Mouse (Mus musculus) gastrocnemius, adult 8-10 months (tissue): ENCODE data around the gene Kdm7a. TPM values are rescaled to one million over a fixed set of nuclear protein-coding genes. Genes with fewer than 3 reads are reported as not detected.

ENCODE experiments used
- DNase-seq, 2 experiments: peaks; one replicate each; pipeline ENCODE4 v3.0.0; 2022; ENCODE audit warnings: low spot score in 2 of 2
- total RNA-seq, 4 experiments: library from RNA; stranded (reverse); gene quantifications; 2 replicates each; pipeline ENCODE4 v1.2.4; 2022

Gene Kdm7a
- 10 to 100 TPM; 26.3 to 34.3 (median 28.9) TPM for total RNA-seq

- peak; percentile 80 to 88 for DNase-seq
Measured at GRCm38 (mm10) chr6:39206581-39207461, at the start of gene Kdm7a. Gene Kdm7a (minus strand): TSS chr6:39206789.

GRCm38 (mm10) chr6:39255271-39255670 lies 48.7 kb upstream of the Kdm7a start:
- DNase-seq: no peak

- DNase-seq: no peak
Measured at GRCm38 (mm10) chr6:39250055-39250454, 43.5 kb upstream of the Kdm7a start.

GRCm38 (mm10) chr6:39249176-39249770 lies 42.7 kb upstream of the Kdm7a start:
- DNase-seq: no peak

- peak in 1 of 2 experiments; percentile 9 for DNase-seq
Measured at GRCm38 (mm10) chr6:39244066-39244465, 37.5 kb upstream of the Kdm7a start.

- DNase-seq: no peak
Measured at GRCm38 (mm10) chr6:39243511-39243961, 36.9 kb upstream of the Kdm7a start.

GRCm38 (mm10) chr6:39242718-39243471 lies 36.3 kb upstream of the Kdm7a start:
- DNase-seq: peak; percentile 32 to 52

- DNase-seq: peak in 1 of 2 experiments; percentile 13
Measured at GRCm38 (mm10) chr6:39241421-39241891, 34.9 kb upstream of the Kdm7a start.

- DNase-seq: no peak
Measured at GRCm38 (mm10) chr6:39240956-39241355, 34.4 kb upstream of the Kdm7a start.

- no peak for DNase-seq
Measured at GRCm38 (mm10) chr6:39237887-39238286, 31.3 kb upstream of the Kdm7a start.

GRCm38 (mm10) chr6:39232617-39233016 lies 26.0 kb upstream of the Kdm7a start:
- no peak for DNase-seq

- no peak for DNase-seq
Measured at GRCm38 (mm10) chr6:39230664-39231063, 24.1 kb upstream of the Kdm7a start.

- no peak for DNase-seq
Measured at GRCm38 (mm10) chr6:39226610-39226955, 20.0 kb upstream of the Kdm7a start.

GRCm38 (mm10) chr6:39225876-39226609 lies 19.5 kb upstream of the Kdm7a start:
- no peak for DNase-seq

- DNase-seq: no peak
Measured at GRCm38 (mm10) chr6:39223328-39223885, 16.8 kb upstream of the Kdm7a start.

GRCm38 (mm10) chr6:39222487-39222886 lies 15.9 kb upstream of the Kdm7a start:
- DNase-seq: no peak

GRCm38 (mm10) chr6:39217961-39218360 lies 11.4 kb upstream of the Kdm7a start:
- DNase-seq: no peak

GRCm38 (mm10) chr6:39217138-39217537 lies 10.5 kb upstream of the Kdm7a start:
- DNase-seq: no peak

- no peak for DNase-seq
Measured at GRCm38 (mm10) chr6:39214949-39215606, 8.5 kb upstream of the Kdm7a start.

GRCm38 (mm10) chr6:39209677-39210076 lies 3.1 kb upstream of the Kdm7a start:
- DNase-seq: no peak
